Mouse (Mus musculus): ENCODE measurements at regions not wholly inside any gene's neighbourhood (a gene's known extent, or its start where the extent isn't known, plus 50 kb on each side); places are given as distances from the start of the nearest gene placed in this dataset.

- DNase-seq: no peak
These were observed 56.4 kb upstream of the Mbip start for GRCm38 (mm10) chr12:56402137-56402536.
